Mouse (Mus musculus) MEL-GATA-1-ER (cell line): ENCODE data around the gene Vmn1r84.

Experiments used
- DNase-seq: peaks from one replicate; pipeline ENCODE4 v3.0.0-alpha.2; 2012; ENCODE audit warnings: low read depth; ENCODE audit errors: extremely low read depth

The Vmn1r84 gene

GRCm38 (mm10) chr7:12369173-12369572 is at the start of gene Vmn1r84:
Vmn1r84 (minus strand) TSS chr7:12369273.
- no peak for DNase-seq

- no peak for DNase-seq
Measured at GRCm38 (mm10) chr7:12329381-12329780, 39.7 kb downstream of the Vmn1r84 start, which contains the start of gene Vmn1r83. Vmn1r83 (minus strand) TSS chr7:12329481.
